Mouse (Mus musculus) lung, embryonic 16.5 days (tissue): ENCODE results near the gene Tmtc4. TPM values are rescaled to one million over a fixed set of nuclear protein-coding genes. Genes with fewer than 3 reads are reported as not detected.
A peak's percentile ranks its signal among the peaks of the same experiment; 100 is the strongest.

ENCODE experiments used
- ATAC-seq: fragments of 200-750 bp; cut with Nextera tagmentation; 2 replicates; pipeline ENCODE4 v1.8.0; 2017; ENCODE audit warnings: low read depth, mild to moderate bottlenecking, moderate library complexity
- H3K27ac ChIP-seq: fragments of 300-500 bp; sonication (generic); 2 replicates; pipeline ENCODE4 v1.5.1; 2014; ENCODE audit warnings: mild to moderate bottlenecking, control low read depth, low read length
- H3K27me3 ChIP-seq: fragments of 300-500 bp; sonication (generic); 2 replicates; pipeline ENCODE4 v1.6.1; 2014; ENCODE audit warnings: low read depth, low read length, mixed read lengths; ENCODE audit not compliant: control insufficient read depth, insufficient read depth
- H3K36me3 ChIP-seq: fragments of 300-500 bp; sonication (generic); 2 replicates; pipeline ENCODE4 v1.6.1; 2014; ENCODE audit warnings: low read length; ENCODE audit not compliant: control insufficient read depth, insufficient read depth
- H3K4me1 ChIP-seq: fragments of 300-500 bp; sonication (generic); replicated peaks from 2 replicates; pipeline ENCODE4 v1.6.1; 2014; ENCODE audit warnings: low read length, mixed read lengths; ENCODE audit not compliant: control insufficient read depth, insufficient read depth
- H3K4me2 ChIP-seq: fragments of 300-500 bp; sonication (generic); 2 replicates; pipeline ENCODE4 v1.6.1; 2014; ENCODE audit warnings: low read depth, low read length, control low read depth
- H3K4me3 ChIP-seq: fragments of 300-500 bp; sonication (generic); 2 replicates; pipeline ENCODE4 v1.5.1; 2014; ENCODE audit warnings: mild to moderate bottlenecking, low read length, control low read depth
- H3K9ac ChIP-seq: fragments of 300-500 bp; sonication (generic); 2 replicates; pipeline ENCODE4 v1.6.1; 2014; ENCODE audit warnings: low read length, control low read depth
- H3K9me3 ChIP-seq: fragments of 300-500 bp; sonication (generic); 2 replicates; pipeline ENCODE4 v1.6.1; 2016; ENCODE audit warnings: low read length; ENCODE audit not compliant: control insufficient read depth
- WGBS: fragments of 180-500 bp; shearing (Covaris S2); extraction: QIAGEN DNeasy Blood & Tissue Kit; methylation state at CpG from one replicate; pipeline ENCODE4 v1.1.7; 2014; 5-methylcytosine and 5-hydroxymethylcytosine counted together
- polyA plus RNA-seq: library from polyadenylated mRNA; unstranded; fragments of >200 nt; fragmentation: Nextera tagmentation; extraction: Ambion mirVana; gene quantifications from 2 replicates; pipeline ENCODE4 v1.2.1, GENCODE M21; 2015

Gene Tmtc4
- polyA plus RNA-seq, 1 experiment from 2014 or later = 14.9 TPM

GRCm38 (mm10) chr14:122950915-122951314 is 32.9 kb downstream of the Tmtc4 start:
- H3K9ac ChIP-seq = no peak overlapping the region
- no peaks in the 10 kb centered on the region for H3K36me3 ChIP-seq
- H3K27ac ChIP-seq = no peak overlapping the region
- peaks cover 2% of the 10 kb centered on the region; the same call in 1 of the 2 replicates for H3K4me1 ChIP-seq
- H3K27me3 ChIP-seq = no peaks in the 10 kb centered on the region
- H3K4me3 ChIP-seq = no peak overlapping the region
- 89% methylated on average over 1 of the region's 1 CpGs for WGBS
- no peaks in the 10 kb centered on the region for H3K9me3 ChIP-seq
- no peak for ATAC-seq
- H3K4me2 ChIP-seq = no peak overlapping the region

GRCm38 (mm10) chr14:122943475-122943853 is 40.4 kb downstream of the Tmtc4 start:
- H3K27me3 ChIP-seq = no peaks in the 10 kb centered on the region
- H3K27ac ChIP-seq = no peak overlapping the region
- no peak overlapping the region for H3K4me3 ChIP-seq
- no peak for ATAC-seq
- no peak overlapping the region for H3K4me2 ChIP-seq
- no peak overlapping the region for H3K9ac ChIP-seq
- 93% methylated on average over 3 of the region's 3 CpGs for WGBS
- no peaks in the 10 kb centered on the region for H3K9me3 ChIP-seq
- H3K4me1 ChIP-seq = no peaks in the 10 kb centered on the region
- H3K36me3 ChIP-seq = no peaks in the 10 kb centered on the region

- Histone ChIP-seq H3K4me2 (no peak overlapping the region), H3K9me3 (no peaks in the 10 kb centered on the region), H3K4me1 (no peaks in the 10 kb centered on the region), H3K9ac (no peak overlapping the region), H3K4me3 (no peak overlapping the region), H3K36me3 (no peaks in the 10 kb centered on the region), H3K27ac (no peak overlapping the region), H3K27me3 (no peaks in the 10 kb centered on the region)
- WGBS = 76% methylated on average over 4 of the region's 4 CpGs
- ATAC-seq = no peak
Observed at GRCm38 (mm10) chr14:122942757-122943474, 40.9 kb downstream of the Tmtc4 start.

- Histone ChIP-seq H3K27ac (no peak overlapping the region), H3K9me3 (no peaks in the 10 kb centered on the region), H3K9ac (no peak overlapping the region), H3K36me3 (no peaks in the 10 kb centered on the region; the same call in 1 of the 2 replicates), H3K4me2 (no peak overlapping the region), H3K27me3 (no peaks in the 10 kb centered on the region), H3K4me1 (no peaks in the 10 kb centered on the region), H3K4me3 (no peak overlapping the region)
- 87% methylated on average over 1 of the region's 1 CpGs for WGBS
- ATAC-seq = no peak
Observed at GRCm38 (mm10) chr14:122936460-122936859, 47.4 kb downstream of the Tmtc4 start.

- H3K4me2 ChIP-seq = no peak overlapping the region
- 49% methylated on average over 5 of the region's 5 CpGs for WGBS
- no peak for ATAC-seq
- no peak overlapping the region for H3K27ac ChIP-seq
- H3K9me3 ChIP-seq = no peaks in the 10 kb centered on the region
- H3K36me3 ChIP-seq = no peaks in the 10 kb centered on the region
- no peak overlapping the region for H3K4me3 ChIP-seq
- no peak overlapping the region for H3K9ac ChIP-seq
- no peaks in the 10 kb centered on the region for H3K27me3 ChIP-seq
- no peaks in the 10 kb centered on the region for H3K4me1 ChIP-seq
Observed at GRCm38 (mm10) chr14:122920011-122920410, 63.8 kb downstream of the Tmtc4 start.

GRCm38 (mm10) chr14:122917676-122918075 is 66.2 kb downstream of the Tmtc4 start:
- Histone ChIP-seq H3K36me3 (no peaks in the 10 kb centered on the region), H3K4me2 (no peak overlapping the region), H3K27ac (no peak overlapping the region), H3K9ac (no peak overlapping the region), H3K9me3 (no peaks in the 10 kb centered on the region), H3K27me3 (no peaks in the 10 kb centered on the region), H3K4me1 (no peaks in the 10 kb centered on the region), H3K4me3 (no peak overlapping the region)
- WGBS = 94% methylated on average over 1 of the region's 1 CpGs
- no peak for ATAC-seq

GRCm38 (mm10) chr14:122913657-122914056 is 70.2 kb downstream of the Tmtc4 start, which contains the start of gene Ggact:
TSS of gene Ggact (minus strand) at chr14:122913757.
- Histone ChIP-seq H3K27ac (0 out of 2 replicates have a peak within 1 kb of the TSS, but pooled peaks have one; percentile 6), H3K27me3 (no peaks in the 10 kb centered on the region), H3K9me3 (no peaks in the 10 kb centered on the region), H3K9ac (peak within 1 kb of the TSS; percentile 63), H3K4me2 (peak within 1 kb of the TSS; percentile 83), H3K4me1 (peaks cover 6% of the 10 kb centered on the region; the same call in 1 of the 2 replicates), H3K4me3 (peak within 1 kb of the TSS; percentile 57), H3K36me3 (no peaks in the 10 kb centered on the region)
- WGBS = 75% methylated on average over 6 of the region's 6 CpGs
- ATAC-seq = no peak

GRCm38 (mm10) chr14:122912812-122913498 is 70.9 kb downstream of the Tmtc4 start:
- H3K4me2 ChIP-seq = peak overlapping the region; percentile 83
- no peaks in the 10 kb centered on the region for H3K27me3 ChIP-seq
- under 1% methylated on average over 57 of the region's 58 CpGs for WGBS
- H3K9ac ChIP-seq = peak overlapping the region; percentile 63
- no peaks in the 10 kb centered on the region for H3K36me3 ChIP-seq
- peaks cover 6% of the 10 kb centered on the region; the same call in 1 of the 2 replicates for H3K4me1 ChIP-seq
- H3K9me3 ChIP-seq = no peaks in the 10 kb centered on the region
- peak; percentile 90 for ATAC-seq
- H3K4me3 ChIP-seq = peak overlapping the region; percentile 57
- H3K27ac ChIP-seq = 0 out of 2 replicates have a peak overlapping the region, but pooled peaks have one; percentile 6

- H3K4me3 ChIP-seq = peak overlapping the region; percentile 57
- 42% methylated on average over 1 of the region's 1 CpGs for WGBS
Observed at GRCm38 (mm10) chr14:122912137-122912536, 71.7 kb downstream of the Tmtc4 start.

More at GRCm38 (mm10) chr14:122912137-122912536, 71.7 kb downstream of the Tmtc4 start:
- H3K4me1 ChIP-seq = peaks cover 6% of the 10 kb centered on the region; the same call in 1 of the 2 replicates
- ATAC-seq = no peak
- H3K27ac ChIP-seq = no peak overlapping the region
- H3K27me3 ChIP-seq = no peaks in the 10 kb centered on the region
- peak overlapping the region; percentile 63 for H3K9ac ChIP-seq
- no peaks in the 10 kb centered on the region for H3K9me3 ChIP-seq
- H3K36me3 ChIP-seq = no peaks in the 10 kb centered on the region
- peak overlapping the region; percentile 83 for H3K4me2 ChIP-seq
